Mouse (Mus musculus): ENCODE measurements at regions not wholly inside any gene's neighbourhood (a gene's known extent, or its start where the extent isn't known, plus 50 kb on each side); places are given as distances from the start of the nearest gene placed in this dataset.

GRCm38 (mm10) chr13:113429615-113430014 lies 136.7 kb downstream of the BC067074 start:
- peak; percentile 38; the same call in 1 of the 2 replicates for ATAC-seq (replicated peaks; ENCODE audit: poor library complexity, severe bottlenecking)

Data from granulocyte monocyte progenitor cell, adult 5-6 weeks (primary cell).